Mouse (Mus musculus) erythroid progenitor cell, adult 5-6 weeks (primary cell): ENCODE measurements around the gene Bfsp2. TPM values are rescaled to one million over a fixed set of nuclear protein-coding genes. Genes with fewer than 3 reads are reported as not detected.

Source experiments
- ATAC-seq: replicated peaks from 2 replicates; pipeline ENCODE4 v1.8.0; 2016; ENCODE audit warnings: moderate number of reproducible peaks, mild to moderate bottlenecking, moderate TSS enrichment, inconsistent platforms; ENCODE audit not compliant: poor library complexity, low FRiP score, severe bottlenecking
- total RNA-seq, 2 experiments: library from RNA; stranded (forward) in 1 of 2; stranded (reverse) in 1 of 2; fragments of 150-400 nt in 1 of 2; fragments of 186-747, 209-891 nt in 1 of 2; gene quantifications; 2 replicates each; pipeline versions ENCODE4 v1.2.3 to v1.2.4; 2015 to 2017; ENCODE audit warnings: low replicate concordance in 2 of 2

Gene Bfsp2
- total RNA-seq, 2 experiments from 2014 or later = 2.1 TPM; not detected in 1

DNA sequence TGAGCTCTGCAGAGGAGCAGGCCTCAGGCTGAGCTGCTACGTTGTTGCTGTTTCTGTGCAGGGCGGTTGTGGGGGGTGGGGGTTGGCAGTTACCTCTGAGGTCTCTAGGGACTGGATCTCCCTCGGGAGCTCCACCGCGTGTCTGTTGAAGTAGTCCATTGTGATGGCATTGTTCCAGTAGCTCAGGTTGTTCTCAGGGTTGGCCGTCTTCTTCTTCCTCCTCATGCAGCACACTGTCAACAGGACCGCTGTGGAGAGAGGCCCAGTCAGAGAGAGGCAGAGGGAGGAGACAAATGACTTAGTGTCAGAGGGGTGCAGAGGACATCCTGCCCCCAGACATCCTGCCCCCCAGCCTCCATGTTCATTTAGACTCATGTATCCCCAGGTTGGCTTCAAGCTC lies 8.9 kb upstream of the Bfsp2 start:
- no peak for ATAC-seq

DNA sequence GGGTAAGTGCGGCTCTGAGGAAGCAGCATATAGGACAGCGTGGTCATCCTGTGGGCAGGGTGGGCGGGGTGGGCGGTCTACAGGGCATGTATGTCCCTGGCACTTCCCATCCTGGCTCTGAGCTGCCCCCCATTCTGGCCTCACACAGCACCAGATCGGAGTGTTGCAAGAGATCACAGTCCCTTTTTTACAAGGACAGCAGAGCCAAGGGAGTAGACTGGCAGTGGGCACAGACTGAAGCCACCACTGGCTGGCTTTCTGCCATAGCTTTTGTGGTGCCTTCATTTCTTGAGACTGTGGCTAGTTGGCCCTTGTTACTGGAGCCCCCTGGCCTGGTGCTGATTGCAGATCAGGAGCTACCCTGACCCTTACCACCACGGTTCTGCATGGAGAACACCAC lies 6.0 kb upstream of the Bfsp2 start:
- ATAC-seq = no peak

DNA sequence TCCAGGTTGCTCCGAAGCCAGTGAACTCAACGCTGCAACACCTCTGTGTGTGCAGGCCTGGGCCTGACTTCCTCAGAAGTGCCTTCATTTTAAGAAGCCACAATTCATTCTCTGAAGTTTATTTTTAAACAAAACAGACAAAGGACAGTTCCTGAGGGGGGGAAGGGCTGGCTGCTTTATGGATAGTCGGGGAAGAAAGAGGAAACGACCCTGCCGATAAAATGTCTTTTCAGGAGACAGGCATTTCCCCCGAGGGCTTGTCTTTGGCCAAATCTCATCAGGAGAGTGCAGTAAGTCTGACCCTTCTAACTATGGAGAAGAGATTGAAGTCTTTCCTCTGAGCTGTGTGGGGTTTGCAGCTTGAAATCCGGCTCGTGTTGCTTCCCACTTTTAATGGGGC lies 5.4 kb upstream of the Bfsp2 start:
- no peak for ATAC-seq

DNA sequence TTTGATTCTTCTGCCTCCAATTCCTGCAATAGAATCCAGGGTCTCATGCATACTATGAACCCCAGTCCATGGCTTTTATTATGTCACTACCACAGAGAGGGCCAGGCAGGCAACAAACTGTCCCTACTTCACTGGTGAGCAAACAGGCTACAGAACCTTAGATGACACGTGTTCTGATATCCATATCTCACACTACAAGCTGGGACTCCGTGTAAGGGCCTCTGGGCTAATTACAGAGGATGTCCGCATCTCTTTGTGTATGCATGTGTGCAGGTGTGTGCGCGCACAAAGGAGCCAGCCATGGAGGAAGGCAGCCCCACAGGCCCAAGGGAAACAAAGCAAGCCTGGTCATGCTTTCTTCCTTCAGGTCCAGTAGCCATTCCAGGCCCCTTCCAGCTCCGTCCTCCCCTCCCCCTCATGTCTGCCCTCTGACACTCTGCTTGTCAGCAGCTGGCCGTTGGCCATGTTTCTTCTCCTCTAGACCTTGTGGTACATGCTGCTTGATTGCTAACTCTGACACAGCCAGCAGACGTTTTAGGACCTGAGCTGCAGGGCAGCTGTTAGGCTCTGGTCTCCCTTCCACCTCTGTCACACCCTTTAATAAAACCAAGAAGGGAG lies 492 bp upstream of the Bfsp2 start:
- ATAC-seq = no peak

DNA sequence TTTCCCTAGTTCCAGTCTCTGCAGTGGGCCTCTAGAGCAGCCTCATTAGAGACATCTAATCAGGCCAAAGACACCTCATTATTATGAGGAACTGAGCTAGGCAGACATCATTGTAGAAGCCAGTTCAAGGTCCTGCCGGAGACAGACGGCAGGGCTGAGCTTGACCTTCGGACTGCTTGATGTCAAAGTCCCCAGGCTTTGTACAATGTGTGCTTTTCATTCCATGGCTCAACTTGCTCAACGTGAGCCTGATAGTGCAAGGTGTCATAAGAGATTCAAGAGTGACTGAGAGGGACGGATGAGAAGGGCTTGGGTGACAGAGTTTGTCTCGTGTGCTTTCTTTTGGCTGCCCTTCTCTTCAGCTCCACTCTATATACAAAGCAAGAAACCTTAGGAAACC lies 4.8 kb downstream of the Bfsp2 start:
- no peak for ATAC-seq

DNA sequence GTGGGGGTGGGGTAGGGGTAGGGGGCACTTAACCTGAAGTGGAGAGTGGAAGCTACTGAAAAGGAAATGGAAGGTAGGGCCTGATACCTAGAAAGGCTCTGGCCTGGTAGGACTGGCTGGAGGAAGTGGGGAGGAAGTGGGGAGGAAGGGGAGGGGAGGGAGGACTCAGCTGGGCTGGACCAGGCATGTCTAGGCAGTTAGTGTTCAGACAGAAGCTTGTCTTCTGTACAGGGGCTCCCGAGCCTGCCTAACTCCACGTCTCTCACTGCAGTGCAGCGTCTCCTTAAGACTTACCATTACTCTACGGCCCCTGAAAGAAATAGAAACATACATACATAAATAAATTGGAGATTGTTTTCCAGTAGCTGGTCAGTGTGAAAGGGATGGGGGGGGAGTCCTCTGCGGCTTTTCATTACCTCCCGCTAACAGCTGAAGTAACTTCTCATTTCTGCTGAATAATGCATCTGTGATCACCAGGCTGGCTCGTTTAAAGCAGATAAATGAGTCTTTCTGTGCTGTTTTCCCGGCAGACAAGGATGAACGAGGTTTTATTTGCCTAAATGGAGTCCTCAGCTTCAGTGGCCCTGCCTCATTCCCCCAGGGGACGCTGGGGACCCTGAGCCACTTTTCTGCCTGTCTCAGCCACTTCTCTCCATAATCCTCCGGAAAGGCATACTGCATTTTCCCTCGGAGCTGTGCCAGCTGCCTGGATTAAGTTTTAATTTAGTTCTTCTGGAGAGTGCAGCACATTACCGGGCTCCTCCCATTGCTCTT lies 6.1 kb downstream of the Bfsp2 start:
- no peak for ATAC-seq

DNA sequence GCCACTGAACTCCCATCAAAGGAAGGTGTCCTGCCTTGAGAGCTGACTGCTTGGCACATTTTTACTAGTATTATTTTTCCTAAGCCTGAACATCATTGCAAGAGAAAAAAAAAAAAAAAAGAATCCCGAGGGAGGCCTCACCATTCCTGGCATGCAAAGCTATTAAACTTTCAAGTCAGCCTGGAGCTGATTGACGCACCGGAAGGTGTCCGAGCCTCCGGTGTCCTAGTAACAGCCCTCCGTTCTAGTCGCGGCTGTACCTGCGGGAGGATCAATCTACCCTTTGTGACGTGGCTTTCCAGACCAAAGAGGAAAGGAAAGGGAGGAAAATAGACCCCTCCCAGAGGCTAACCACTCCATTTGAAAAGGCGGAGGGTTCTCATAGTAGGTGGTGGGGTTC lies 8.4 kb downstream of the Bfsp2 start:
- no peak for ATAC-seq

DNA sequence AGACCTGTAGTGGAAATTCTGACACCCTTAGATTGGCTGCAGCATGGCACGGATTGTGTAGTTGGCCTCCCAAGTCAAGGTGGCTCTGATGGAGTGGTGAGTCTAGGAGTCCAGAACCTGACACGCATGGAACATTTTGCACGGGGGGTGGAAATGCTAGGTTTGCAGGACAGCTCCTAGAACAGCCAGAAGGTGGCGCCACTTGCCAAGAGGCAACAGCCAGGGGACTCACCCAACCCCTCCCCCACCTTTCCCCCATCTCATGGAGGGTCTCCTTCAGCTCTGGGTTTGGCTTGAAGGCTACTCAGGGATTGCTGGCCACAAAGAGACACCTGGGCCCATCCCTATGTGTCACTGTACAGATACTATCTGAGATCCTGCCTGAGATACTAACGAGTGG lies 10.7 kb downstream of the Bfsp2 start:
- no peak for ATAC-seq

DNA sequence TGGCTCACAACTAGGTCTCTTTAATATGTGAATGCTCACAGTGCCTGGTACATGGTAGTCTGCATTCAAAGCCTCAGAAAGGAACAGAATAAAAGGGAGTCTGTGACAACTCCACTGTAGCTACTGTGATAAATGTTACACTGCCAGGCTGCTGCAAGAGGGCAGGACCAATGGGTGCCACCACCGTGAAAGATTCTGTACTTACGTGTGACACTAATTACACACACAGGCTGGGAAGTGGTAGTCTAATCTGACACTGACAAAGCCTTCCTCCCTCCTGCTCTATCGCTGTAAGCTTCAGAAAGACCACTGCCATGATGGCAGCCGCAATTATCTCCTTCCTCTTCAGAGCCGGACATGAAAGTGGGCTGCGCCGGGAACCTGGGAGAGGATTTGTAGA lies 11.3 kb downstream of the Bfsp2 start:
- ATAC-seq = no peak

DNA sequence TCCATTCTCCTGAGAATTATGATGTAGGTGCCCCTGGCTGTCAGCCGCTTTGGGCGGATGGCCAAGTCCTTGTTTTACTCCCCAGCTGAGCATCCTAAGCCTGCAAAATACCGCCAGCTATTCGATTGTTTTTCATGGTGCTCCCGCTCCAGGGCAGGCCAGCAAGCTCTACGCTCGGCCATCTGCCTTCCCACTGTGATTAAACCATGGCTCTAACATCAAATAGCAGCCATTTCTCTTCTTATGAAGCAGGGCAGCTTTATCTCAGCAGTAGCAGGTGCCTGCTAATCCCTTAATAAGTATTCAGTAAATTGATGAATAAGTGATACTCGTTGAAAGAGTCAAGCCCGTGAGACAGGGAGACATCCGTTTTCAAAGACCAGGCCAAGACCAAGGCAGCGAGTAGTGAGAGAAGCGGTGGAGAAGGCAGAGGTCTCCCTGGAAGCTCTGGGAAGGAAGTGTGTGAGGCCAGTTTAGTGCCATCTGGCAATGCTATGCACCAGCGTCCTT lies 14.5 kb downstream of the Bfsp2 start:
- ATAC-seq = no peak

DNA sequence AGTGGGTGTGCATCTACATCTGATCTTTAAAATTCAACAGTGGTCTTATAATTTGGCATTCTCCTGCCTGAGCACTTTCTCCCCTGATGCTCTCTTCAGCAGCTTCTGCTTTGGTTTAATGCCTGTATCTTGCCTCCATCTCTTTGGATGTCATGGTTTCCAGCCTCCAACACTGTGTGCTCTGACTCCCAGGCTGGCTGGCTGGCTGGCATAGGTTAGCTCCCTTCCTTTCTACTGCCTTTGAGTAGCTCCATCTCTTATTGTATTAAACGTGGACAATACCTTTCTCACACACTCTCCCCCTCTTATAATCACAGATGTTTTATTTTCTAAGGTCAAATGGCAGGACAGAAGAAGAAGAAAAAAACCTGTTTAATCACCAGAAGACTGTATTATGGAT lies 14.9 kb downstream of the Bfsp2 start:
- ATAC-seq = no peak

DNA sequence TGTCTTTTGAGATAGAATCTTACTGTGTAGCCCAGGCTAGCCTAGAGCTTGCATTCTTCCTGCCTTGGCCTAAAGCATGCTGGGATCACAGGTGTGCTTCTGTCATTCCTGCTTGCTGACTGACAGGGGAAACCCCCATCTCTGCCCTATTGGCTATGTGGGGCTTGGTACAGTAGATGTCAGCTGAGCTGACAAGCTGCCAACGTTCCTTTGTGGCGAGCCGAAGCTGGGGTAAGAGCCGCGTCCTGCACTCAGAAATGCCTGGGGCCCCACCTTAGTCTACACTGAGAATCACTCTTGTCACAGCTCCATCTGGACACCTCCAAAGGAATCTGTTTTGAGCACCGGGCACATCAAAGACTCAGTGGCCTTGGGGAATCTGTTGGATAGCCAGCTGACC lies 16.4 kb downstream of the Bfsp2 start:
- ATAC-seq = no peak

DNA sequence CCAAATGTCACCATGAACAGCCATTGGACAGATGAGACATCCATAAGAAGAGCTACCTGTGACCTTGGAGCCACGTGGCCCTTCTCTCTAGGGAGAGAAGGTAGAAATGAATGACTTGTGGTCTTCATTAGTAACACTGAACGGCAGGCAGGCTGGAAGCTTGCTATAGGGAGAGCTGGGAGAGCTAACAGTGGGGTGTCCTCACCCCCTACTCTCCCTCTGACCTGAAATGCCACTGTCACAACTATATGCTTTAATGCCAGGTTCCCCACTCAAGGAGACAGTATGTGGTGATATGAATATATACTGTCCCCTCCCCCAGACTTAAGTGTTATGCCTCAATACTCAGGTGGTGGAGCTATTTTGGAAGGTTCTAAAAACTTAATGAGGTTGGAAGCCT lies 20.4 kb downstream of the Bfsp2 start:
- ATAC-seq = no peak

DNA sequence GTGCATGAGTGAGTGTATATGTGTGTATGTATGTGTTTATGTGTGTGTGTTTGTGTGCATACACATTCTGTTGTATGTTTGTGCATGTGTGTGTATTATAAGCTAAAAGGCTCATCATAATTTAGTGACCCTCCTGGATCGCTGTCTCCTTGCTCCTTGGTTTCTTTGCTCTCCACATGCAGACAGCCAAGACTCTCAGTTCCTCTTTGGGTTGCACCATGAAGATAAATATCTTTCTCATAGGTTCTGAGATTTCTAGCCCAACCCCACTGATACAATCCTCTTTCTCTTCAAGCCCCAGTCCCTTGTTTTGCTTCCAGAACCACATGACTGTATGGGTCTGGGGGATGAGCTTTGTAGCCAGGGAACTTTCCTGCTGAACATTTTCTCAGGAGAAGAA lies 20.9 kb downstream of the Bfsp2 start:
- ATAC-seq = no peak

DNA sequence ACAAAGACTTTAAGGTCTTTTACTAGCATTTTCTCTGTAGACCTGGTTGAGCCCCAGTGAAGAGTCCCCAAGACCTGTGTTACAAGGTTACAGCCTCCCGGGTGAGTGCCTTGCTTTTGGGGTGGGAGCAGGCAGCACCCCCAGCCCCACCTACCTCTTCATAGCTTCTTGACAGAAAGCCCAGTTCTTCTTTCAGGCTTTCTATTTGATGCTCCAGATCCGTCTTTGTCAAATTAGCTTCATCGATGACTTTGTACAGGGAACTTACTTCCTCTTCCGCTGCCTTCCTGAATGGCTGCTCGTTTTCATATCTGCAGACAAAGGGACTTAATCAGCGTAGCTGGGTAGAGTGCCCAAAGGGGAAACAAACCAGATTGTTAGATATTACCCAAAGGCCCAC lies 30.6 kb downstream of the Bfsp2 start:
- no peak for ATAC-seq

DNA sequence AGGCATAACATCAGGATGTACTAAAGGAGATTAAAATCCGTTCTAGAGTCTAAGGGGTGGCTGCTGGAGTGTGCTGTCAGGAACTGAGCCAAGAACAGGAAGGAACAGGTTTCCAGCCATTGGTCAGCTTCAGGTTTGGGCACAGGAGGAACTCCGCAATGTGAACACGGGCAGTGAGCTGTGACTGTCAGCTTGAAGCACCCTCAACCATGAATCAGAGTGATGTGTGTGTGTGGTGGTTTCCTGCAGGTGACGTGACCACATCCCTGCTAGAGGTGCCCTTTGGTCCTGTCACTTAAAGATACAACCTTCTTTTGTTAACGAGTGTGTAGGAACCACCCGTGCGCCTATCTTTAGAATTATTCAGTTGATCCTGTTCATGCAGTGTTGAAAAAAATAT lies 31.1 kb downstream of the Bfsp2 start:
- ATAC-seq = no peak

DNA sequence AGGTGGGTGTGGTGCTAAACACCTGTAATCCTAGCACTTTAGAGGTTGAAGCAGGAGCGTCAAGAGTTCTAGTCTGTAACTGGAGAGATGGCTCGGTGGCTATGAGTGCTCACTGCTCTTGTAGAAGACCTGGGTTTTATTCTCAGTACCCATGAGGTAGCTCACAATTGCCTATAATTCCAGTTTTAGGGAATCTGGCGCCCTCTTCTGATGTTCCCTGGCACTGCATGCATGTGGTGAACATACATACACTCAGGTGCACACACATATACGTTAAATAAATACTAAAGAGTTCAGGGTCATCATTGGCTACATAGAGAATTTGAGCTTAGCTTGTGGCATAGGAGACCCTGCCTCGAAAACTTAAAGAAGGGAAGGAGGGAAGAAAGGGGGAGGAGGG lies 35.6 kb downstream of the Bfsp2 start:
- ATAC-seq = no peak

DNA sequence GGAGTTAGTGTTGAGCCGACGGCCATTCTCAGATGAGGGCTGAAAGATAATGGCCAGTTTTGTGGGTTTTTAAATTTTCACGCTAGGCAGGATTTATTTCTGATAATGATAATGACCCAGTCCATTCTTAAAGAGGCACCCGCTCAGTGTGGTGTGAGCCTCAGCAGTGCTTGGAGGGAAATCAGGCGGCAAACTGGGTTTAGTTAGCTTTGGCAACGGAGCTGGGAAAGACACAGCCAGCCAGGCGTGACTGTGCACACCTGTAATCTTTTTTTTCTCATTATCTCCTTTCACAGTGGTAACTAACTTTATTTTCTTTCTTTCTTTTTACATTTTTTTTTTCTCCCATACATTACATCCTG lies 36.4 kb downstream of the Bfsp2 start:
- no peak for ATAC-seq

DNA sequence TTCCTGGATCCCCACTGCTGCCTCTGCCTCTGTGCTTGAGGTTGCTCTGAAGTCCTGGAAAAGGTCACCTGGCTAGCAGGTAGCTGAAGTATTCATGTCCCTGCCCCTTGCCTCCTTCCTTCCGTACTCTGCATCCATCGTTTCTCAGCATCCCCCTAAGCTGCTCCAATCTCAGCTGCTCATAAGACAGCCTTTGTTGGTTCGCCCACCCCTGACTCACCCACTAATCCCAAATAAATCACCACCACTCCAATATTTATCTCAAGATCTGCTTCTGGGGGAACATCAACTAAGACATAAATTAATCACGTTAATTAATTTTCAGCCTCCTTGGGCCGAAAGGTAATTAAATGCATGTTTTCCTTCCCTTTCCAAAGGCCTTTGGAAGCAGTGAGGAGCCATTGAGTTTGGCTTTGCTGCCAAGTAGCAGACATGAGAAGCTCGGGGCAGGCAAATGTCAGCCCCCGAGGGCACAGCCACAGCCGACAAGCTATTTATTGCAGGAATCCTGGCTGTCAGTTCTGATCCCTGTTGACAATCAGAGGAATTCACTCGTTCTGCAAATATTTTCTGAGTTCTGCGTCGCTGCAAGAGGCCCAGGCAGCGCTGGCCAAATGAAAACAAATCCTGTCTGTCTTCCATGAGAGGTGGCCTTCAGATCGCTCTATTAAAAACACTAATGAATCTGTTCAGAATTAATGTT lies 36.9 kb downstream of the Bfsp2 start:
- no peak for ATAC-seq

DNA sequence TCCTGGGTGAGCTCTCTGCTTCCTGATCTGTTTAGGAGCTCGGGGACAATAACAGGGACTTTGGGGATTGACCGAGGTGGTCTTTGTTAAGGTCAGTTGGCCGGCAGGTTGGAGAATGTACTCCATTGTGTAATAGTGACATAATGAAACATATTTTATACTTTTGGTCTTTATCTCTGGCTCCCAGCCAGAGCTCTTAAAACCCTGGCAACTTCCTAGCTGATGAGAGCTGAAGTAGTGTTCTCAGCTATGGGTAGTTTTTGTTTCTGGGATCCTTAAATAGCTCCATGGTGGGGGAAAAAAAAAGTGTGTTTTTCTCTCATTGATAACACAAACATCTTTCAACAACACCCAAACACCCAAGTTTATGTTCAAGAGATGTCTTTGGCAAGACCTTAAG lies 39.6 kb downstream of the Bfsp2 start:
- no peak for ATAC-seq

DNA sequence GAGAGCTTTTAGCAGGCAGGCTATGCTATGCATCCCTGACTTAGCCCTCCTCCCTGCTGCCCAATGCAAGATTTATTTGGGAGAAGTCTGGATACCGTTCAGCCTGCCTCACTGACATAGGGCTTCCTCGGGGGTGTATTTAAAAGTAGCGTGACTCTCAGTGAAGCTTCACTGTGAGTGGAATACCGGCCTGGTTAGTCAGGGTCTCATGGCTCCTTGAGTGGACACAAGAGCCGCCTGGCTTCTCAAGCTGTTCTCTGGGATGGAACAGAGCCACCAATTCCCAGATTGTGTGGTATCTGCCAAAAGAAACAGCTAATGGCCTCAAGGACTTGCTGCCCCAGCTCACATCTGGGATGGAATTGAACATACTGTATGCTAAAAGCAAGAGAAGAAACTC lies 43.1 kb downstream of the Bfsp2 start:
- no peak for ATAC-seq
